Mouse (Mus musculus) stomach, postnatal 0 days (tissue): Measurements from ENCODE around the gene Podxl2.

Experiments
- CTCF ChIP-seq: IDR thresholded peaks from 2 replicates; pipeline ENCODE4 v1.5.1; 2016; ENCODE audit warnings: antibody characterized with exemption, low read depth, mild to moderate bottlenecking, moderate library complexity
- EP300 ChIP-seq: optimal IDR thresholded peaks from 2 replicates; pipeline ENCODE3; 2016; ENCODE audit warnings: antibody characterized with exemption

DNA sequence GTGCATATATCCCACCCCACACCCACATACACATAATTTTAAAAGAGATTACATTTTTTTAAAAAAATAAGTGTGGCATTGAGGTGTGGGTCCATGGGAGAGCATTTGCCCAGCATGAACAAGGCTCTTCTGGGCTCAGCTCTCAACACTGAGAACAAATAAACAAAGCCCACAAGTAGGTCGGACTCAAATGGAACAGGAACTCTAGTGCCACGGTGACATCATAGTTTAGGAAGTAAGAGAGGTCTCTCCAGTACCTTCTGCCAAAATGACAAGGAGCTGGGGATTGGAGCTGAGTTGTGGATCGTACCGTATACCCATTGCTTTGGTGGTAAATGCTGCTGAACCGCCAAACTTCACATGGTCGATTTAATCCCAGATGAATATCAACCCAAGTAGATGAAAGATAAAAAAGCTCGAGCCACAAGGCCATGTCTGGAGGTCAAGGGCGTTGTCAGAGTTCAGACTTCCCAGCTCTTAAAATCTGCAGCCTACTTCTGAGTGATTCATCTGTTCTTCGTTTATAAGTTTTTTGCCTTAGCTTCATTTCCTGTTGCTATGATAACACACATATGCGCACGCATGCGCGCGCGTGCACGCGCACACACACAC is 69.8 kb downstream of the Podxl2 start:
- TF ChIP-seq CTCF, result no peak
- no peak for TF ChIP-seq EP300
